Mouse (Mus musculus): ENCODE measurements around the gene Ulk3. TPM values are rescaled to one million over a fixed set of nuclear protein-coding genes. Genes with fewer than 3 reads are reported as not detected.

The Ulk3 gene
- polyA plus RNA-seq (2012; rRNA removed) = 9.4 and 12.5 TPM in 2 replicates

GRCm38 (mm10) chr9:57589224-57590126 is at the start of gene Ulk3:
Gene Ulk3, plus strand, starts transcription at chr9:57589452.

GRCm38 (mm10) chr9:57552139-57552887 is 36.9 kb upstream of the Ulk3 start, which contains the start of gene Mpi:
Gene Mpi, minus strand, starts transcription at chr9:57552763.

GRCm38 (mm10) chr9:57560861-57561710 is 28.2 kb upstream of the Ulk3 start, which contains the start of gene Scamp2:
Gene Scamp2, plus strand, starts transcription at chr9:57560943.

GRCm38 (mm10) chr9:57606139-57606851 is 17.0 kb downstream of the Ulk3 start, which contains the start of gene Cplx3:
Gene Cplx3, minus strand, starts transcription at chr9:57606281.

GRCm38 (mm10) chr9:57620674-57621073 is 31.4 kb downstream of the Ulk3 start, which contains the start of gene Lman1l:
Gene Lman1l, minus strand, starts transcription at chr9:57620774.

Other genes starting within 250 kb of the Ulk3 start
- gene Ppcdc, start 149.3 kb upstream of the Ulk3 start, polyA plus RNA-seq (2012; rRNA removed) = 11.3 and 13.6 TPM in 2 replicates
- 88.3 and 88.9 TPM in 2 replicates for gene Scamp5, start 121.4 kb upstream of the Ulk3 start, polyA plus RNA-seq (2012; rRNA removed)
- gene Rpp25, start 85.4 kb upstream of the Ulk3 start, polyA plus RNA-seq (2012; rRNA removed) = 22.3 and 50.0 TPM in 2 replicates
- gene Cox5a, start 68.2 kb upstream of the Ulk3 start, polyA plus RNA-seq (2012; rRNA removed) = 691 and 1,877 TPM in 2 replicates
- 9.5 and 15.0 TPM in 2 replicates for gene Fam219b, start 51.9 kb upstream of the Ulk3 start, polyA plus RNA-seq (2012; rRNA removed)
- 25.2 and 25.4 TPM in 2 replicates for gene Mpi, start 36.7 kb upstream of the Ulk3 start, polyA plus RNA-seq (2012; rRNA removed)
- 81.0 and 84.8 TPM in 2 replicates for gene Scamp2, start 28.5 kb upstream of the Ulk3 start, polyA plus RNA-seq (2012; rRNA removed)
- gene Cplx3, start 16.8 kb downstream of the Ulk3 start, polyA plus RNA-seq (2012; rRNA removed) = not detected in 2 replicates
- 0.11 TPM in 1 of 2 replicates, not detected in the other for gene Lman1l, start 31.3 kb downstream of the Ulk3 start, polyA plus RNA-seq (2012; rRNA removed)
- 31.6 and 41.5 TPM in 2 replicates for gene Csk, start 64.2 kb downstream of the Ulk3 start, polyA plus RNA-seq (2012; rRNA removed)
- 0.21 TPM in 1 of 2 replicates, not detected in the other for gene Cyp1a2, start 94.3 kb downstream of the Ulk3 start, polyA plus RNA-seq (2012; rRNA removed)
- 0.16 and 0.34 TPM in 2 replicates for gene Cyp1a1, start 98.5 kb downstream of the Ulk3 start, polyA plus RNA-seq (2012; rRNA removed)
- gene Edc3, start 119.1 kb downstream of the Ulk3 start, polyA plus RNA-seq (2012; rRNA removed) = 2.8 and 3.7 TPM in 2 replicates
- gene Clk3, start 176.4 kb downstream of the Ulk3 start, polyA plus RNA-seq (2012; rRNA removed) = 30.1 and 43.6 TPM in 2 replicates
- gene Arid3b, start 247.3 kb downstream of the Ulk3 start, polyA plus RNA-seq (2012; rRNA removed) = 3.5 TPM in 2 replicates

All from stomach, adult 2 months (tissue).